8 mouse cellular contexts compared by ENCODE assay signal in the genomic region with DNA sequence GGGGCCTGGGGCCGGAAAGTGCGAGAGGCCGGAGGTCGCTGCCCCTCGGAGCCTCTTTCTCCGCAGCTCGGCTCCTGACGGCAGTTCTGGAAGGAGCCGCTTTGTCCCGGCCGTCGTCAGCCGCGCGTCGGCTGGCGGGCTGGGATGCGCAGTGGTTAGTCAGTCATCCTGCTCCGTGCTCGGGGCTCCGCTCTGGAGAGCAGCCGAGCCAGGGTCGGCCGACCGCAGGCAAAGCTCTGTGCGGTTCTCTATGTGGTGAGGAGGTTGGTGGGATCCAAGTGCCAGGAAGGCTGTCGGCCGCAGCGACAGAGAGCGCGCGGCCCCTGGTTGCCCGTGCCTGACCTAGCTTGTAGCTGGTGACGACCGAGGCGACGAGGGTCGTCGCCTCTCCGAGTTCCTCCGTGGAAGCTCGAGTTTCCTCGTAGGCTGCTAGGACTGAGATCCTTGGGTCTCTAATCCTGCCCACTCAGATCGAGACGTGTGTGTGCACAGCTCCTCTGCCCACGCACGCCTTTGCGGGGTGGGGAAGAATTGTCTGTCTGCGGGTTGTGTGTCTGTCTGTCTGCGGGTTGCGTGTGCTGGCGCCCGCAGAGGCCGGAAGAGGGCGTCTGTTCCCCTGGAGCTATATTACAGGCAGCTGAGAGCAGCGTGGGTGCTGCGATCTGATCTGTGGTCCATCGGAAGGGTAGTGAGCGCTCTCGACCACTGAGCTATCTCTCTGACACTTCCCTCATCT. TPM values are rescaled to one million over a fixed set of nuclear protein-coding genes. Genes with fewer than 3 reads are reported as not detected.
DNase-seq lines count a peak whose midpoint lies in the region; ATAC-seq and TF ChIP-seq lines count a peak whose summit lies in the region.

No protein-coding gene starts in this region.

- peak overlapping the region; percentile 94 for H3K9ac ChIP-seq in kidney, embryonic 16.5 days (replicated peaks; ENCODE audit: low read length)
- peak overlapping the region; percentile 94 for H3K9ac ChIP-seq in lung, postnatal 0 days (replicated peaks; ENCODE audit: low read depth)

- H3K27me3 ChIP-seq in cerebellum, adult 2 months (ENCODE audit: control insufficient read depth, insufficient read depth, low read length) = no peaks in the 10 kb centered on the region
- H3K27me3 ChIP-seq in kidney, embryonic 16.5 days (ENCODE audit: insufficient read depth, low read length) = no peaks in the 10 kb centered on the region
- H3K27me3 ChIP-seq in lung, postnatal 0 days (replicated peaks; ENCODE audit: insufficient read depth, low read length) = no peaks in the 10 kb centered on the region

- DNase-seq in 3T3-L1 (ENCODE audit: low read depth, low spot score) = peak; percentile 48
- DNase-seq in CD8-positive naive resting alpha-beta T cell, adult 2 months (ENCODE audit: low read depth in 2 of 2, low spot score in 2 of 2) = peak; percentile 53 to 67
- DNase-seq in cerebellum, adult 2 months = peak; percentile 17 to 36
- peak; percentile 6 for DNase-seq in heart, adult 8-10 months (ENCODE audit: low spot score)
- peak; percentile 52 for DNase-seq in lung, postnatal 0 days (ENCODE audit: low spot score)
- peak; percentile 66 for DNase-seq in thymus, postnatal 4 days

- H3K4me2 ChIP-seq in kidney, embryonic 16.5 days (replicated peaks; ENCODE audit: low read depth, low read length) = peak overlapping the region; percentile 68
- peak overlapping the region; percentile 83 for H3K4me2 ChIP-seq in lung, postnatal 0 days (replicated peaks; ENCODE audit: low read depth, low read length)

- no peaks in the 10 kb centered on the region for H3K36me3 ChIP-seq in kidney, embryonic 16.5 days (ENCODE audit: insufficient read depth, low read length)
- H3K36me3 ChIP-seq in lung, postnatal 0 days (ENCODE audit: insufficient read depth, low read length) = no peaks in the 10 kb centered on the region

- peak; percentile 18; the same call in 1 of the 2 replicates for TF ChIP-seq CTCF in cerebellum, adult 2 months (IDR thresholded peaks at IDR 0.05; ENCODE audit: borderline replicate concordance, insufficient read depth, low read depth, low read length)
- TF ChIP-seq CTCF in lung, postnatal 0 days (IDR thresholded peaks at IDR 0.05) = peak; percentile 56
- TF ChIP-seq CTCF in olfactory bulb, adult 2 months (IDR thresholded peaks at IDR 0.05; ENCODE audit: insufficient read depth, low read depth, low read length) = peak; percentile 35; the same call in 1 of the 2 replicates

- TF ChIP-seq EP300 in lung, postnatal 0 days (IDR thresholded peaks at IDR 0.05) = no peak

- H3K4me3 ChIP-seq in cerebellum, adult 2 months (replicated peaks; ENCODE audit: insufficient read depth, low read depth, low read length) = peak overlapping the region; percentile 96
- peak overlapping the region; percentile 91 for H3K4me3 ChIP-seq in kidney, embryonic 16.5 days (ENCODE audit: low read length)
- peak overlapping the region; percentile 95 for H3K4me3 ChIP-seq in lung, postnatal 0 days (ENCODE audit: low read depth, low read length)
- H3K4me3 ChIP-seq in olfactory bulb, adult 2 months (ENCODE audit: insufficient read depth, low read depth, low read length) = peak overlapping the region; percentile 76

- 3% methylated on average over 60 of the region's 60 CpGs for WGBS in cerebellum, adult 2 months
- 3% methylated on average over 58 of the region's 60 CpGs for WGBS in kidney, embryonic 16.5 days
- 2% methylated on average over 57 of the region's 60 CpGs for WGBS in lung, postnatal 0 days
- 2% methylated on average over 60 of the region's 60 CpGs for WGBS in olfactory bulb, adult 2 months

- ATAC-seq in kidney, embryonic 16.5 days (ENCODE audit: low FRiP score, low TSS enrichment) = peak; percentile 77
- ATAC-seq in lung, postnatal 0 days = peak; percentile 78

- no peak for TF ChIP-seq POLR2A in cerebellum, adult 2 months (IDR thresholded peaks at IDR 0.05; ENCODE audit: borderline replicate concordance, insufficient read depth, low read length)
- TF ChIP-seq POLR2A in olfactory bulb, adult 2 months (IDR thresholded peaks at IDR 0.05; ENCODE audit: insufficient read depth, low read depth, low read length) = no peak

- H3K27ac ChIP-seq in cerebellum, adult 2 months (ENCODE audit: insufficient read depth, low read length) = no peak overlapping the region
- peak overlapping the region; percentile 83 for H3K27ac ChIP-seq in kidney, embryonic 16.5 days (ENCODE audit: low read length)
- H3K27ac ChIP-seq in lung, postnatal 0 days (ENCODE audit: low read length) = peak overlapping the region; percentile 94
- peak overlapping the region; percentile 11; the same call in 1 of the 2 replicates for H3K27ac ChIP-seq in olfactory bulb, adult 2 months (ENCODE audit: insufficient read depth, low read depth, low read length)

- no peaks in the 10 kb centered on the region for H3K4me1 ChIP-seq in cerebellum, adult 2 months (ENCODE audit: control insufficient read depth, insufficient read depth, low read length)
- H3K4me1 ChIP-seq in kidney, embryonic 16.5 days (ENCODE audit: insufficient read depth, low read length) = peaks cover 15% of the 10 kb centered on the region
- 0 out of 2 replicates have a peak, but pooled peaks cover 3% of the 10 kb centered on the region for H3K4me1 ChIP-seq in lung, postnatal 0 days (ENCODE audit: insufficient read depth, low read depth, low read length)
- H3K4me1 ChIP-seq in olfactory bulb, adult 2 months (ENCODE audit: control insufficient read depth, insufficient read depth, low read length) = peaks cover 2% of the 10 kb centered on the region; the same call in 1 of the 2 replicates

- H3K9me3 ChIP-seq in kidney, embryonic 16.5 days (ENCODE audit: low read length) = no peaks in the 10 kb centered on the region
- H3K9me3 ChIP-seq in lung, postnatal 0 days (ENCODE audit: low read length) = no peaks in the 10 kb centered on the region

RNA-seq across cellular contexts. Expression of gene Ramac, which starts 0.6 kb away (rescaled TPM):
- 71.0 and 77.7 TPM in 2 replicates for polyA plus RNA-seq in cerebellum, adult 2 months (2012; rRNA removed)
- 10 to 100 TPM; 24.8 to 28.8 (median 25.8) TPM for total RNA-seq in heart, adult 8-10 months (2022)
- 125 and 139 TPM in 2 replicates for polyA plus RNA-seq in kidney, embryonic 16.5 days (2015; fragmentation: Nextera tagmentation; extraction: Ambion mirVana)
- 138 and 140 TPM in 2 replicates for polyA plus RNA-seq in lung, postnatal 0 days (2015; fragmentation: Nextera tagmentation; extraction: Ambion mirVana)
- polyA plus RNA-seq in olfactory bulb, adult 2 months (2012; ENCODE audit: insufficient read depth, insufficient read length, low replicate concordance, missing spikeins) = not detected in 2 replicates

RNA-seq across cellular contexts. Expression of gene 3110040N11Rik, which starts 26.0 kb away (rescaled TPM):
- 26.5 and 27.0 TPM in 2 replicates for polyA plus RNA-seq in cerebellum, adult 2 months (2012; rRNA removed)
- 10 to 100 TPM; 29.1 to 34.0 (median 32.1) TPM for total RNA-seq in heart, adult 8-10 months (2022)
- 47.4 and 51.8 TPM in 2 replicates for polyA plus RNA-seq in kidney, embryonic 16.5 days (2015; fragmentation: Nextera tagmentation; extraction: Ambion mirVana)
- 30.3 and 31.0 TPM in 2 replicates for polyA plus RNA-seq in lung, postnatal 0 days (2015; fragmentation: Nextera tagmentation; extraction: Ambion mirVana)
- polyA plus RNA-seq in olfactory bulb, adult 2 months (2012; ENCODE audit: insufficient read depth, insufficient read length, low replicate concordance, missing spikeins) = not detected in 2 replicates

RNA-seq across cellular contexts. Expression of gene Homer2, which starts 56.0 kb away (rescaled TPM):
- 10.0 and 10.2 TPM in 2 replicates for polyA plus RNA-seq in cerebellum, adult 2 months (2012; rRNA removed)
- 100 to 1,000 TPM in 2 of 4 experiments, 10 to 100 TPM in 2; 87.9 to 110 (median 104) TPM for total RNA-seq in heart, adult 8-10 months (2022)
- polyA plus RNA-seq in kidney, embryonic 16.5 days (2015; fragmentation: Nextera tagmentation; extraction: Ambion mirVana) = 10.3 and 11.7 TPM in 2 replicates
- polyA plus RNA-seq in lung, postnatal 0 days (2015; fragmentation: Nextera tagmentation; extraction: Ambion mirVana) = 16.8 and 18.6 TPM in 2 replicates
- not detected in 2 replicates for polyA plus RNA-seq in olfactory bulb, adult 2 months (2012; ENCODE audit: insufficient read depth, insufficient read length, low replicate concordance, missing spikeins)

Comparison
In these comparisons a context has a peak if more than half of its experiments do, and no peak if none do; other contexts are left out.
1. DNase-seq: peak in every context shown above with its lines; median percentile 66 in thymus, postnatal 4 days; 60 in CD8-positive naive resting alpha-beta T cell, adult 2 months; 52 in lung, postnatal 0 days; 48 in 3T3-L1; 26 in cerebellum, adult 2 months; 6 in heart, adult 8-10 months.
2. RNA of gene 3110040N11Rik, which starts 26.0 kb away (polyA plus RNA-seq): 47.4 to 51.8 TPM in kidney, embryonic 16.5 days, 30.3 to 31.0 TPM in lung, postnatal 0 days and 26.5 to 27.0 TPM in cerebellum, adult 2 months; not detected in olfactory bulb, adult 2 months; every median in the first group is over 10 times any median in the second.
3. Peak in every context shown above with its lines, with median percentiles within 50 percentile points of each other: H3K4me3 ChIP-seq and CTCF ChIP-seq.